In the genomic region with DNA sequence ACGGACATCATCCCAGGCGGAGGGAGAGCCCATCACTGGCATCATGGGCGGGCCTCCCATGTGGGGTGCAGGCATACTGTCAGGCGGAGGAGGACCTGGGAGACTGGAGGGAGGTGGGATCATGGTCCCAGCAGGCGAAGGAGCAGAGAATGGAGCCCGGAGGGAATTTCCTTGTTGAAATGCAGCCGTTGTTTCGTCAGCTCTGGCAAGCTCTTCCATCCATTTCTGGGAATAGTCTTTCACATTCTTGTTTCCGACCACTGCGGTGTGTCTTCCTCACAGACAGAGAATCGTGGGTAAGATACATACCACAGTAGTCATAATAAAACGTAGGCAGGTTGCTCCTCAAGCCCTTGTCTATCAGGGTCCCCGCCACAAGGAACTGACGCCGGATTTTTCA, we compare ENCODE assay signal across 18 mouse cellular contexts.
DNase-seq lines count a peak whose midpoint lies in the region; ATAC-seq and TF ChIP-seq lines count a peak whose summit lies in the region.
"Had no signal": no experiment of that assay in that cellular context is flagged by ENCODE, and none has a peak within 500 bp of the region (broad histone marks: within the 10 kb centered on the region; RNA-seq: fewer than 3 reads in every experiment).

No protein-coding gene starts in this region.

- no peaks in the 10 kb centered on the region for H3K9me3 ChIP-seq in heart, embryonic 10.5 days
- no peaks in the 10 kb centered on the region for H3K9me3 ChIP-seq in midbrain, postnatal 0 days (ENCODE audit: low read length)
- H3K9me3 ChIP-seq in midbrain, embryonic 14.5 days (ENCODE audit: control insufficient read depth, low read length) = no peaks in the 10 kb centered on the region
- H3K9me3 ChIP-seq: embryonic facial prominence, embryonic 10.5 days; G1E; hindbrain, embryonic 12.5 days; limb, embryonic 13.5 days; neural tube, embryonic 13.5 days had no signal

- no peaks in the 10 kb centered on the region for H3K4me1 ChIP-seq in heart, embryonic 10.5 days
- H3K4me1 ChIP-seq in midbrain, postnatal 0 days (ENCODE audit: insufficient read depth, low read length) = no peaks in the 10 kb centered on the region
- no peaks in the 10 kb centered on the region for H3K4me1 ChIP-seq in midbrain, embryonic 14.5 days (ENCODE audit: control insufficient read depth, insufficient read depth, low read length)
- H3K4me1 ChIP-seq: hindbrain, embryonic 12.5 days; limb, embryonic 13.5 days; neural tube, embryonic 13.5 days had no signal

- 0 out of 2 replicates have a peak, but pooled peaks have one; percentile 49 for ATAC-seq in midbrain, postnatal 0 days (ENCODE audit: low FRiP score)
- no peak for ATAC-seq in midbrain, embryonic 14.5 days (ENCODE audit: low FRiP score, low TSS enrichment)

- no peak for TF ChIP-seq CTCF in midbrain, postnatal 0 days (IDR thresholded peaks at IDR 0.05)

- no peak overlapping the region for H3K4me2 ChIP-seq in midbrain, postnatal 0 days (ENCODE audit: low read depth, low read length, poor library complexity, severe bottlenecking)
- H3K4me2 ChIP-seq in midbrain, embryonic 14.5 days (ENCODE audit: low read length) = no peak overlapping the region
- H3K4me2 ChIP-seq: hindbrain, embryonic 12.5 days; limb, embryonic 13.5 days; neural tube, embryonic 13.5 days had no signal

- WGBS in heart, embryonic 10.5 days = 85% methylated on average over 15 of the region's 15 CpGs
- 95% methylated on average over 15 of the region's 15 CpGs for WGBS in midbrain, postnatal 0 days
- WGBS in midbrain, embryonic 14.5 days = 94% methylated on average over 15 of the region's 15 CpGs

- H3K27ac ChIP-seq in heart, embryonic 10.5 days = no peak overlapping the region
- no peak overlapping the region for H3K27ac ChIP-seq in midbrain, postnatal 0 days (ENCODE audit: low read depth, low read length)
- H3K27ac ChIP-seq in midbrain, embryonic 14.5 days (replicated peaks; ENCODE audit: low read depth, low read length) = no peak overlapping the region
- H3K27ac ChIP-seq: embryonic facial prominence, embryonic 10.5 days; hindbrain, embryonic 12.5 days; limb, embryonic 13.5 days; liver, embryonic 14.5 days; neural tube, embryonic 13.5 days had no signal

- no peak overlapping the region for H3K9ac ChIP-seq in midbrain, postnatal 0 days (replicated peaks; ENCODE audit: low read length, poor library complexity, severe bottlenecking)
- no peak overlapping the region for H3K9ac ChIP-seq in midbrain, embryonic 14.5 days (replicated peaks; ENCODE audit: low read length)
- H3K9ac ChIP-seq: hindbrain, embryonic 12.5 days; limb, embryonic 13.5 days; liver, embryonic 14.5 days; neural tube, embryonic 13.5 days had no signal

- H3K36me3 ChIP-seq in heart, embryonic 10.5 days = no peaks in the 10 kb centered on the region
- no peaks in the 10 kb centered on the region for H3K36me3 ChIP-seq in midbrain, postnatal 0 days (ENCODE audit: insufficient read depth, low read length)
- no peaks in the 10 kb centered on the region for H3K36me3 ChIP-seq in midbrain, embryonic 14.5 days (ENCODE audit: control insufficient read depth, insufficient read depth, low read length)
- H3K36me3 ChIP-seq: hindbrain, embryonic 12.5 days; neural tube, embryonic 13.5 days had no signal

- H3K27me3 ChIP-seq in heart, embryonic 10.5 days (ENCODE audit: insufficient read depth, poor library complexity, severe bottlenecking) = no peaks in the 10 kb centered on the region
- no peaks in the 10 kb centered on the region for H3K27me3 ChIP-seq in midbrain, postnatal 0 days (ENCODE audit: insufficient read depth, low read length)
- H3K27me3 ChIP-seq in midbrain, embryonic 14.5 days (ENCODE audit: control insufficient read depth, insufficient read depth, low read length) = no peaks in the 10 kb centered on the region
- H3K27me3 ChIP-seq: hindbrain, embryonic 12.5 days; limb, embryonic 13.5 days; neural tube, embryonic 13.5 days had no signal

- DNase-seq in heart, adult 11 months = peak; percentile 90
- no peak for DNase-seq in heart, embryonic 10.5 days (ENCODE audit: low spot score)
- no peak for DNase-seq in midbrain, postnatal 0 days (ENCODE audit: low spot score)
- no peak for DNase-seq in midbrain, embryonic 14.5 days
- DNase-seq in MN1 (ENCODE audit: low spot score) = peak; percentile 30
- peak; percentile 14 for DNase-seq in skeletal muscle tissue, adult 2 months (ENCODE audit: low read depth, low spot score)
- no peak for DNase-seq in adrenal gland, adult 18-20 months (ENCODE audit: low spot score in 2 of 2)
- DNase-seq: B cell, adult 2 months; cerebellum, adult 11-12 months; cerebellum, postnatal 36 days; kidney, adult 9 months; thymus, postnatal 4 days had no signal

- H3K4me3 ChIP-seq in heart, embryonic 10.5 days = no peak overlapping the region
- no peak overlapping the region for H3K4me3 ChIP-seq in midbrain, postnatal 0 days (ENCODE audit: low read depth, low read length)
- H3K4me3 ChIP-seq in midbrain, embryonic 14.5 days (replicated peaks; ENCODE audit: low read depth, low read length) = no peak overlapping the region
- H3K4me3 ChIP-seq: embryonic facial prominence, embryonic 10.5 days; hindbrain, embryonic 12.5 days; limb, embryonic 13.5 days; neural tube, embryonic 13.5 days had no signal

Comparison
In these comparisons a context has a peak if more than half of its experiments do, and no peak if none do; other contexts are left out.
1. DNase-seq: peak in heart, adult 11 months (single experiment), MN1 (single experiment) and skeletal muscle tissue, adult 2 months (single experiment); none in heart, embryonic 10.5 days (single experiment), midbrain, postnatal 0 days (single experiment), midbrain, embryonic 14.5 days (single experiment) and adrenal gland, adult 18-20 months (0 of 2).